ENCODE assay signal across 9 mouse cellular contexts in genomic region chr1:91054074-91054471, GRCm38 (mm10). TPM values are rescaled to one million over a fixed set of nuclear protein-coding genes. Genes with fewer than 3 reads are reported as not detected.
DNase-seq lines count a peak whose midpoint lies in the region; ATAC-seq and TF ChIP-seq lines count a peak whose summit lies in the region.
"Had no signal": no experiment of that assay in that cellular context is flagged by ENCODE, and none has a peak within 500 bp of the region (broad histone marks: within the 10 kb centered on the region; RNA-seq: fewer than 3 reads in every experiment).

No protein-coding gene starts in this region.

- DNase-seq in heart, adult 2 months = no peak
- no peak for DNase-seq in heart, adult 8-10 months (ENCODE audit: low spot score)
- peak; percentile 89 for DNase-seq in lung, postnatal 0 days (ENCODE audit: low spot score)
- no peak for DNase-seq in cerebellum, adult 18-20 months
- no peak for DNase-seq in layer of hippocampus, adult 18-20 months (ENCODE audit: low spot score in 2 of 2)
- DNase-seq: embryo, embryonic 11 days had no signal

- ATAC-seq in hindbrain, embryonic 13.5 days (ENCODE audit: low FRiP score) = no peak
- peak; percentile 41 for ATAC-seq in lung, postnatal 0 days
- no peak for ATAC-seq in granulocyte monocyte progenitor cell, adult 5-6 weeks (replicated peaks; ENCODE audit: poor library complexity, severe bottlenecking)

- no peak for TF ChIP-seq EP300 in heart, adult 2 months (IDR thresholded peaks at IDR 0.05; ENCODE audit: insufficient read depth, low read depth, low read length)
- no peak for TF ChIP-seq EP300 in ES-Bruce4 (IDR thresholded peaks at IDR 0.05; ENCODE audit: insufficient read depth, low read depth, low read length)
- TF ChIP-seq EP300 in lung, postnatal 0 days (IDR thresholded peaks at IDR 0.05) = peak; percentile 81

- intact Hi-C loops in heart, adult 2 months (cut with DNase I) = loop anchor here (2.0 to 5.0 kb wide), 2 partner anchors 33 to 37 kb away; no protein-coding TSS in a partner anchor

- H3K36me3 ChIP-seq in heart, adult 2 months (ENCODE audit: control insufficient read depth, insufficient read depth, low read length) = peaks cover 3% of the 10 kb centered on the region; the same call in 1 of the 2 replicates
- no peaks in the 10 kb centered on the region for H3K36me3 ChIP-seq in ES-Bruce4 (ENCODE audit: control insufficient read depth, insufficient read depth, low read length, poor library complexity, severe bottlenecking)
- H3K36me3 ChIP-seq in hindbrain, embryonic 13.5 days = no peaks in the 10 kb centered on the region
- H3K36me3 ChIP-seq in lung, postnatal 0 days (ENCODE audit: insufficient read depth, low read length) = no peaks in the 10 kb centered on the region

- H3K27me3 ChIP-seq in heart, adult 2 months (ENCODE audit: control insufficient read depth, insufficient read depth, low read length) = no peaks in the 10 kb centered on the region
- no peaks in the 10 kb centered on the region for H3K27me3 ChIP-seq in ES-Bruce4 (ENCODE audit: control insufficient read depth, insufficient read depth, low read length, poor library complexity, severe bottlenecking)
- peaks cover 31% of the 10 kb centered on the region for H3K27me3 ChIP-seq in hindbrain, embryonic 13.5 days
- no peaks in the 10 kb centered on the region for H3K27me3 ChIP-seq in lung, postnatal 0 days (replicated peaks; ENCODE audit: insufficient read depth, low read length)

- H3K9me3 ChIP-seq in ES-Bruce4 (replicated peaks; ENCODE audit: control insufficient read depth, insufficient read depth, low read length, poor library complexity, severe bottlenecking) = no peaks in the 10 kb centered on the region
- H3K9me3 ChIP-seq in hindbrain, embryonic 13.5 days = no peaks in the 10 kb centered on the region
- no peaks in the 10 kb centered on the region for H3K9me3 ChIP-seq in lung, postnatal 0 days (ENCODE audit: low read length)

- no peak for TF ChIP-seq POLR2A in heart, adult 2 months (IDR thresholded peaks at IDR 0.05; ENCODE audit: insufficient read depth, low read depth, low read length)
- no peak for TF ChIP-seq POLR2A in ES-Bruce4 (IDR thresholded peaks at IDR 0.05; ENCODE audit: insufficient read depth, low read length)

- H3K27ac ChIP-seq in heart, adult 2 months = peak overlapping the region; percentile 81
- H3K27ac ChIP-seq in ES-Bruce4 (ENCODE audit: insufficient read depth, low read length) = no peak overlapping the region
- H3K27ac ChIP-seq in hindbrain, embryonic 13.5 days = no peak overlapping the region
- peak overlapping the region; percentile 90 for H3K27ac ChIP-seq in lung, postnatal 0 days (ENCODE audit: low read length)

- peak overlapping the region; percentile 61 for H3K9ac ChIP-seq in heart, adult 2 months (ENCODE audit: low read depth, low read length)
- H3K9ac ChIP-seq in ES-Bruce4 (ENCODE audit: low read depth, poor library complexity, severe bottlenecking) = peak overlapping the region; percentile 65
- H3K9ac ChIP-seq in hindbrain, embryonic 13.5 days = no peak overlapping the region
- peak overlapping the region; percentile 71 for H3K9ac ChIP-seq in lung, postnatal 0 days (replicated peaks; ENCODE audit: low read depth)

- 27% methylated on average over 10 of the region's 10 CpGs for WGBS in heart, adult 2 months
- 54% methylated on average over 10 of the region's 10 CpGs for WGBS in hindbrain, embryonic 13.5 days
- WGBS in lung, postnatal 0 days = 22% methylated on average over 10 of the region's 10 CpGs

- H3K4me1 ChIP-seq in heart, adult 2 months (ENCODE audit: control insufficient read depth, insufficient read depth, low read length) = peaks cover 27% of the 10 kb centered on the region
- no peaks in the 10 kb centered on the region for H3K4me1 ChIP-seq in ES-Bruce4 (ENCODE audit: control insufficient read depth, insufficient read depth, low read length)
- H3K4me1 ChIP-seq in hindbrain, embryonic 13.5 days (replicated peaks) = peaks cover 23% of the 10 kb centered on the region
- peaks cover 27% of the 10 kb centered on the region; the same call in 1 of the 2 replicates for H3K4me1 ChIP-seq in lung, postnatal 0 days (ENCODE audit: insufficient read depth, low read depth, low read length)

- peak overlapping the region; percentile 56 for H3K4me3 ChIP-seq in heart, adult 2 months
- H3K4me3 ChIP-seq in ES-Bruce4 (ENCODE audit: low read depth, low read length) = peak overlapping the region; percentile 98
- peak overlapping the region; percentile 49 for H3K4me3 ChIP-seq in hindbrain, embryonic 13.5 days
- H3K4me3 ChIP-seq in lung, postnatal 0 days (ENCODE audit: low read depth, low read length) = peak overlapping the region; percentile 50

- H3K79me2 ChIP-seq in heart, adult 2 months (replicated peaks; ENCODE audit: control insufficient read depth, insufficient read depth, low read length) = no peaks in the 10 kb centered on the region

- H3K4me2 ChIP-seq in hindbrain, embryonic 13.5 days = peak overlapping the region; percentile 97
- H3K4me2 ChIP-seq in lung, postnatal 0 days (replicated peaks; ENCODE audit: low read depth, low read length) = peak overlapping the region; percentile 75

- TF ChIP-seq CTCF in heart, adult 2 months (IDR thresholded peaks at IDR 0.05) = no peak
- no peak for TF ChIP-seq CTCF in ES-Bruce4 (IDR thresholded peaks at IDR 0.05; ENCODE audit: low read depth, low read length)
- TF ChIP-seq CTCF in lung, postnatal 0 days (IDR thresholded peaks at IDR 0.05) = no peak

RNA-seq across cellular contexts. Expression of gene Lrrfip1, which starts 55.5 kb away (rescaled TPM):
- total RNA-seq in heart, adult 2 months (2021) = 10 to 100 TPM; 63.5 to 75.5 TPM
- polyA plus RNA-seq in heart, adult 2 months (2012; rRNA removed) = 32.9 and 44.2 TPM in 2 replicates
- 10 to 100 TPM; 55.4 to 72.1 (median 61.1) TPM for total RNA-seq in heart, adult 8-10 months (2022)
- polyA plus RNA-seq in ES-Bruce4 (2011; ENCODE audit: insufficient read depth, insufficient read length, low read depth, missing spikeins) = 88.7 and 97.2 TPM in 2 replicates
- polyA plus RNA-seq in hindbrain, embryonic 13.5 days (2015; fragmentation: Nextera tagmentation; extraction: Ambion mirVana) = 35.5 and 39.1 TPM in 2 replicates
- 83.1 and 101 TPM in 2 replicates for polyA plus RNA-seq in lung, postnatal 0 days (2015; fragmentation: Nextera tagmentation; extraction: Ambion mirVana)
- total RNA-seq in granulocyte monocyte progenitor cell, adult 5-6 weeks (2014; fragmentation: Nextera tagmentation) = 61.3 and 114 TPM in 2 replicates
- total RNA-seq in granulocyte monocyte progenitor cell, adult 5-6 weeks (2017) = 121 and 131 TPM in 2 replicates
- 10 to 100 TPM; 68.3 to 69.9 TPM for total RNA-seq in layer of hippocampus, adult 18-20 months (2021)

Comparison
In these comparisons a context has a peak if more than half of its experiments do, and no peak if none do; other contexts are left out.
1. H3K27ac ChIP-seq: peak in heart, adult 2 months (single experiment) and lung, postnatal 0 days (single experiment); none in ES-Bruce4 (single experiment) and hindbrain, embryonic 13.5 days (single experiment).
2. Peak in every context shown above with its lines, with median percentiles within 50 percentile points of each other: H3K4me3 ChIP-seq.